Mouse (Mus musculus) hindbrain, embryonic 11.5 days (tissue): ENCODE results near the gene Ampd3. TPM values are rescaled to one million over a fixed set of nuclear protein-coding genes. Genes with fewer than 3 reads are reported as not detected.

Source experiments
- polyA plus RNA-seq: library from polyadenylated mRNA; unstranded; fragments of >200 nt; fragmentation: Nextera tagmentation; extraction: Ambion mirVana; gene quantifications from 2 replicates; pipeline ENCODE4 v1.2.1, GENCODE M21; 2014

Ampd3 gene
- polyA plus RNA-seq, 1 experiment from 2014 or later, result 1.3 TPM

Other genes with a start within 250 kb of the Ampd3 start
- gene Sbf2, start 153.3 kb upstream of the Ampd3 start, polyA plus RNA-seq, result 39.1 and 48.9 TPM in 2 replicates
- 4.1 and 5.0 TPM in 2 replicates for gene Adm, start 140.5 kb upstream of the Ampd3 start, polyA plus RNA-seq
- gene Rnf141, start 76.3 kb downstream of the Ampd3 start, polyA plus RNA-seq, result 28.2 and 29.0 TPM in 2 replicates
- 2.4 and 2.5 TPM in 2 replicates for gene Lyve1, start 95.0 kb downstream of the Ampd3 start, polyA plus RNA-seq
- gene Mrvi1, start 214.3 kb downstream of the Ampd3 start, polyA plus RNA-seq, result 1.4 and 1.7 TPM in 2 replicates